Mouse (Mus musculus) CH12.LX (cell line): ENCODE measurements around the gene Khnyn.

Source experiments
- CTCF ChIP-seq, 2 experiments: IDR thresholded peaks in 1 of 2; conservative IDR thresholded peaks in 1 of 2; 2 replicates each; pipeline ENCODE4 v1.5.1; 2011 to 2012; ENCODE audit warnings: low read depth in 2 of 2, low read length in 2 of 2, improper control_type of control experiment in 1 of 2, inconsistent platforms in 1 of 2, mild to moderate bottlenecking in 1 of 2, moderate library complexity in 1 of 2
- ELF1 ChIP-seq: IDR thresholded peaks from 2 replicates; pipeline ENCODE4 v1.6.1; 2014; ENCODE audit warnings: low read depth, mild to moderate bottlenecking, inconsistent platforms, low read length, improper control_type of control experiment
- ETS1 ChIP-seq: conservative IDR thresholded peaks from 2 replicates; pipeline ENCODE4 v1.6.1; 2012; ENCODE audit warnings: low read depth, mild to moderate bottlenecking, inconsistent platforms, low read length, improper control_type of control experiment, moderate library complexity
- MAFK ChIP-seq: IDR thresholded peaks from 2 replicates; pipeline ENCODE4 v1.6.1; 2011; ENCODE audit warnings: low read length, improper control_type of control experiment; ENCODE audit not compliant: insufficient replicate concordance
- PAX5 ChIP-seq: IDR thresholded peaks from 2 replicates; pipeline ENCODE4 v1.6.1; 2012; ENCODE audit warnings: low read length, inconsistent platforms, mixed read lengths
- POLR2A ChIP-seq: IDR thresholded peaks from 2 replicates; pipeline ENCODE4 v1.6.1; 2011; ENCODE audit warnings: low read depth, mild to moderate bottlenecking, improper control_type of control experiment, low read length
- TBP ChIP-seq: conservative IDR thresholded peaks from 2 replicates; pipeline ENCODE4 v1.6.1; 2011; ENCODE audit warnings: low read depth, low read length, improper control_type of control experiment
- UBTF ChIP-seq: IDR thresholded peaks from 2 replicates; pipeline ENCODE4 v1.6.1; 2012; ENCODE audit warnings: low read depth, mild to moderate bottlenecking, inconsistent platforms, low read length, improper control_type of control experiment, moderate library complexity
- ZNF384 ChIP-seq: IDR thresholded peaks from 2 replicates; pipeline ENCODE4 v1.6.1; 2012; ENCODE audit warnings: low read depth, low read length, improper control_type of control experiment, inconsistent platforms

GRCm38 (mm10) chr14:55873242-55873713 lies 11.5 kb upstream of the Khnyn start:
- no peak for TF ChIP-seq TBP
- TF ChIP-seq ZNF384, result no peak
- TF ChIP-seq ETS1, result no peak
- TF ChIP-seq UBTF, result no peak
- TF ChIP-seq MAFK, result no peak
- TF ChIP-seq PAX5, result no peak
- TF ChIP-seq ELF1, result no peak
- no peak for TF ChIP-seq POLR2A
- TF ChIP-seq CTCF (conservative IDR thresholded peaks at IDR 0.05 in 1 of 2, IDR thresholded peaks at IDR 0.05 in 1 of 2; ENCODE audit: low read depth in 2 of 2, low read length in 2 of 2), result no peak
